Mouse (Mus musculus): ENCODE data around the gene Rcl1.

Rcl1 gene

DNA sequence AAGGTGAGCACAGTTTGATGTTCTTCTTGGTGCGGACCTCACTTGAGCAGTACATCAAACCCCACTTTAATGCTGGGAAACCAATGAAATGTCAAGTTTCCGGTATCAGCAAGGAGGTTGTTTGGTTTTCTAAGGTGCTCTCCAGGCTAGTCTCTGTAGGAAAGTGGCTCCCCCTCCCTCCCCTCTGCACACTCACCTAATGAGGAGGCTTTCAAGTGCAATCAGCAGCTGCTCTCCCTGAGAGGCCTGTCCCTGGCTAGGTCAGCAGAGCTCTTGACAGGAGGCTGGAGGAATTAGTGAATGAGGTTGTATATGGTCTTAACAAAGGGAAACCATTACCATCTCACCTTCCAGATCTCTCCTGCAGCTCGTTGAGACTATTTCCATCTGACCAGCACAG lies 54.4 kb downstream of the Rcl1 start:
- DNase-seq: no peak

DNA sequence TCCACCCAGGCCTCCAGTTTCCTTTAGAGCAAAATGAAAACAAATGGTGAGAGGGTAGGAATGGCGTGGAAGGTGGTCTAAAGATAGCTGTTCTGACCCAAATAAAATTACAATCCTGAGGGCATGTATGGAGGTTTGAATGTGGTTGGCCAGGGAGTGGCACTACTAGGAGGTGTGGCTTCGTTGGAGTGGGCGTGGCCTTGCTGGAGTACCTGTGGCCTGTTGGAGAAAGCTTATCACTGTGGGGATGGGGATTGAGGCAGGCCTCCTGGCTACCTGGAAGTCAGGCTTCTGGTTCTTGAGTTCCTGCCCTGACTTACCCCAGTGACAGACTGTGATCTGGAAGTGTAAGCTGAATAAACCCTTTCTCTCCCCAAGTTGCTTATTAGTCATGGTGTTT lies 55.2 kb downstream of the Rcl1 start:
- DNase-seq: no peak

DNA sequence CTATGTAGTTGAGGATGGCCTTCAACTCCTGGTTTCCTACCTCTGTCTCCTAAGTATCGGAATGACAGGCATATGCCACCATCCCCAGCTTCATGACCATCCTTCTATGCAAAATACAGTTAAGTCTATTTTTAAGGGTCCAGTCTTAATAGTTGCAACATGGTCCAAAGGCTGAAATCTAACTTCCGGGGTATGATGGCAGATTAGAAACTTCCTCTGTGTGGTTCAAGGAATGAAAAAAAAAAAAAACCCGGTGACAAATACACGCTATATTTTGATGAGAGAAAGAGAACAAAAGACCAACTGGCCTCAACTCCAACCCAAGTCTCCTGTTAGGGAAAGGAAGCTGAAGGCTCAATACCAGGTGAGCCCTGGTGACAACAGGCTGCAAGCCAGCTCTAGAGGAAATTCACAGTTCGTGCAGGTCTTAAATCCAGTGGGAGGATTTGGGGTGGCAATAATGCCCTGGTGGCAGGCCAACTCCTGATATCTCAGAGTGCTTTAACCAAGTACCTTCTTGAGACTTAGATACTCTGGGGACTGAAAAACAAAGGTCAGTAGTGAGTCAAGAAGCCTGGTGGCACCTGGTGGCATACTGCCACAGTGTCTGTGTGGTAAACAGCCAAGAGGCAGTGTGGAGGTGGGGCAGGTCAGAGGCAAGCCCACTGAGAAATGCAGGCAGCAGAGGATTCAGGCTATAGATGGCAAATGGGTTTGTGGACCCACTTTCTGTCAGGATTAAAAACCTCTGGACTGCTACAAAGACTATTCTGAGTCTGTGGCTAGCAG lies 56.7 kb downstream of the Rcl1 start:
- DNase-seq: no peak

DNA sequence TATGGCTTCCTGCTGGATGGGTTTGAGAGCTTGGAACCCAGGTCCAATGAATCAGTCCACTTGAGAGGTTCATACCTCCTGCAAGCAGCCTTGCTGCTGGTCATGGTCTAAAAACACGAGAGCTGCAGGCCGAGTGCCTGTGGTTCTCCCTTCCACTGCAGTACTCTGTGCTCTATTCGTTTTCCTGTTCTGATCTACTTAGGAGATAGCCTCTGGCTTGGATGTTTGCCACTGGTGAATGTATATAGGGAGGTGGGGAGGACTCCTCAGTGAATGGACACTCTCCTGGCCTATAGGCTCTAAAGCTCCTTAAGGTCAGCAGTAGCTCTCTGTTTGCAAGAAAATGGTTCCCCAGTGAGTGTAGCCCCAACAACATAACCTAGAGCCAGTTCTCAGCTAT lies 57.3 kb downstream of the Rcl1 start:
- DNase-seq: no peak

DNA sequence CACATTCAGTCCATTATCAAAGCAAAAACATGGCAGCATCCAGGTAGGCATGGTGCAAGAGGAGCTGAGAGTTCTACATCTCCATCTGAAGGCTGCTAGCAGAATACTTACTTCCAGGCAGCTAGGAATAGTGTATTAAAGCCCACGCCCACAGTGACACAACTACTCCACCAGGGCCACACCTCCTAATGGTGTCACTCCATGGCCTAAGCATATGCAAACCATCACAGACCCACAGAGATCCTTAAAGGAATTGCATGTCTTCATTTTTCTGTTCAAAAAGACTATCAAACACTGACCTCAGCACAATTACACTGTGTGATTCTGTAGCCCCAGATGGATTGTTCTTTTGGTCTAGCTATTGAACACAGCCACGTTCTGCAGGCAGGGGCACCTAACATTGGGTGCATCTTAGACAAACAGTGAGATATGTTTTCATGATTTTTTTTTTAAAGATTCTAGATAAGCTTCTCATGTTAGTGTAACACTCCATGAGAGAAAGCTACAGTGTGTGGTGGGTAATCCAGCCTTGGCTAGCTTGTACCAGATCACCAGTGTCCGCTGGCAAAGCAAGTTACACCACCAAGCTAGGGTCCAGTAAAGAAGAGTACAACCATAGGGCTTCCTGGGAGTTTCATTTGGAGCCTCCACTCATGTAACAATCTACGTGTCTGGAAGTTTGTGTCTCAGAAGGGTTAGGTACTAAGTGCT lies 62.8 kb downstream of the Rcl1 start:
- DNase-seq: no peak

DNA sequence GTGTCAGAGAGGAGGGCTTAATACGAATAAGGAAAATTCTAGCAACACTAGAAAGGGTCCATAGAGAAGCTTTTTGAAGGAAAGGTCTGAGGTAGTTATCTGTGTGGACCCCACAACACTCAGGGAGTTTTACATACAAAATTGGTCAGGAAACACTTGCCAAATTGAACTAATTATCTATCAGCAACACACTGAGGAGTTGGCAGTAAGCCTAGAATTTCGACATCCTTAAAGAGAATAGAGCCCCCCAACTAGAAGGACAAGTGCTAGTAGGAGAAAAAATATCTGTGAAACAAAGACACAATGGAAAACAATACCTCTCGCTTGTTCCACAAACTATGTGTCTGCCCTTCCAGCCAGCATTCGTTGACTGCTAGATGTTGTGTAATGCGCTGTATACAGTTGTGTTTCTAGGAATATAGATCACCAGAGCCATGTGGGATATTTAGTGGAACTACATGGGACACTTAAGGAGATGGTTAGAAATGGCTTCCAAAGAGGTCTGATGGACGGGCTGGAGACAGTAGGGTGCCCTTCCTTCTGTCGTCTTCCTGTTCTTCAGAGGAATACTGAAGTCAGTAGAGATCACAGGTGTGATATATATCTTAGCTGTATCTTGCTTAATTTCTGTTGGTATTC lies 63.5 kb downstream of the Rcl1 start:
- DNase-seq: no peak

DNA sequence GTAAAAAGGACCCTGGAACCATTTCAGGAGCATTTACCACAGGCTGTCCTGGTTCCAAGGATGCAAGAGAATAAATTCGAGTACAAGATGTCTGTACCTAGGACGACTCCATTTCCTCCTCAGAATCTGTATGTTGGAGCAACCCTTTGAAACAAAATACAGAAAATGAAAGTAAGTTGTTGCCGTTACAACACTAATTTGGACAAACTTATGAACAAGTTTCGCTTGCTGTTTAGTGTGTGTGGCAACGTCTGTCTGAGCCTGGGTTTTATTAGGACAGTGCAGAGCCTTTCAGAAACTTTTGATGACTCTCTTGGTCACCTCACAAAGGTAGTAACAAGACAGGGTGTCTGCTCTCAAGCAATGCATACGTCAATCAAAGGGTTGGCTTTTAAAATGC lies 66.8 kb downstream of the Rcl1 start:
- DNase-seq: no peak

DNA sequence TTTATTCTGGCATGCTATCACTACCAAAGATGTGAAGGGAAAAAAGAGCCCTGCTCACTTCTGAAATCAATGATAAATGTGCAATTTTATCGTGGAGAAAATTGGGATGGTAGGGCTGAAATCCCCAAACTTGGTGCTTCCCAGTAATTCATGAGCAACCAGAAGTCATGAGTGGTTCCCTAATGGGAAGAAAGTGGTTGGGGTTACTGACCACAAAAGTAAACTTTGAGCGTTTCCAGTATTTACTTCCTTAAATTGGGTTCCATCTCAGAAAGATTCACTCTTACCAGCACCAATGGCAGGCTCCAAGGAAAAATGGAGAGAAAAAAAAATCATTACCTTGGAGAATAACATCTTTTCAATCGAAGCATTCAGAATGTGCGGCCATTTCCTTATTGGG lies 79.2 kb downstream of the Rcl1 start:
- no peak for DNase-seq

DNA sequence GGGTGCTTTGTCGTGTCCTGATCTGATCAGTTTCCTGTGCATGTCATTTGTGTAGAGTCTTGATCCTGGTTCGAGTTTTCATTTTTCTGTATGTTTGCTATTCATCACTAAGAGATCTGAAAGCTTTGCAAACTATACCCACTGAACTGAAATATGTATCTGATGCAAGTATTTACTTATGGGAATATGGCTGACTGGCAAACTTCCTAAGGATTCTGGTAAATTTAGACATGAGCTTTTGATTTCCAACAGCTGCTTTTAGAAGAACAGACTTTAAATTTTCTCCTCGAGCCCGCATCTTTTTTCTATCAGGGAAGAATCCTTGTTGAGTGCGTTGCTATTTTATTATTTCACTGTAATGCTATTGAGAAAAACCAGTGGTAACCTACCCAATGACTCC lies 81.0 kb downstream of the Rcl1 start:
- DNase-seq: no peak

DNA sequence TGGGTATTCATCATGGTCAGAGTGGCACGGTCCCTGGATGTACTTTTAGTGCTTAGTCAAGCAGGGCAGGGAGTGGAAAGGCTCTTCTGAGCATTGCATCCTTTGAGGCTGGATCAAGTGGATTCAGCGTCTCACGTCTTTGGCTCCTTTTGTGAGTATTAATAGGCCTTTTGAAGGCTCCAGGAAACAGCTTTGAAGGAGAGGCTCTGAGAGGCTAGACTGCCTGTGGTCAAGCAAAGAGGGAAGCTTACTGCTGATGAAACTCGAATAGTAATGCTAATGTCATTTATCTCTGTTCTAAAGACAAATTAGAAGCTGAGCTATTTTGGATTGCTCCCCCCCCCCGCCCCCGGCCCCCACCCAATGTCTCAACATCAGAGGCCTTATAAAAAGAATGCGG lies 83.9 kb downstream of the Rcl1 start:
- DNase-seq: no peak

DNA sequence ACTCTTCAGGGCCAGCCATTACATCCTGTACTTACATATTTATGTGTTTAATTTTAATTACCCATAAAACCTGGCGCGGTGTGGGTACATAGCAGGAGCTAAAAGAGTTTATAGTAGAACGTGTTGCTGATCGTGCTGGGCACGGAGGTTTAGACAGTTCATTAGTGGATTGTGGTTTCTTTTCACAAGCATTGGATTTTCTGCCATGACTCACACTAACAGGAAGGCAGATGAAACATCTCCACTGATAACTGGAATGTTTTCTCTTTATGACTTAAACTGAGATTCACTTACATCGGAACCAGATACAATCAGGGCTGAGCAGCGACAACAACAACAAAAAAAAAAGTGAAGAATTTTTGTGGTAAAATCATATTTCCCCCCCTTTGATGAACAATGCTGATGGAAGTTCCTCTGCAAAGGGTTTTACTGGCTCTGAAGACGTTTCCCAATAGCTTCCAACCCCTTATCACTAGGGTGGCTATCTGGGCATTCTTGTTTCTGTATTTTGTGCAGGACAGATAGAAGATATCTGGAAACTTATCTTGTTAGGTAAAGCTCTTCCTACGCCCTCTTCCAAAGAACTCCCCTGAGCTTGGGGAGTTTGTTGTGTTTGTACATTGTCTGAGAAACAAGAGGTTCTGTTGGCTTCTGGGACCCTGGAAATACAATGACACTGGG lies 84.5 kb downstream of the Rcl1 start:
- DNase-seq: no peak

DNA sequence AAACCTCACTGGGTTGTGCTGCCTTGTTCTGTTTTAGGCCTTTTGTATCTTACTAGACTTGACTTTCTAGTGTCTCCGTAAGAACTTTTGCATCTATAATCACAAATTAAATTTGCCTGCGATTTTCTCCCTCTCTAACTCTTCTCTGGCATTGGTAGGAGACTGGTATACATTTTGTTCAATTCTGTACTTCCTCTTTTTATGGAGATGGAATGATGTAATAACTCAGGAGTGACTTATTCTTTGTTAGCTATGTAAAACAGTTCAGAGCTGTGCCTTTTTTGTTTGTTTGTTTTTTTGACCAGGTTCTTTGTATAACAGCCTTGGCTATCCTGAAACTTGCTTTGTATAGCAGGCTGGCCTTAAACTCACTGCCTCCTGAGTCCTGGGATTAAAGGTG lies 87.7 kb downstream of the Rcl1 start:
- DNase-seq: no peak

Measured in B cell, adult 2 months (primary cell).